Mouse (Mus musculus) retina, postnatal 7 days (tissue): ENCODE measurements around the gene Zfp36l2.

Experiments
- DNase-seq: peaks from one replicate; pipeline ENCODE4 v3.0.0-alpha.2; 2012; ENCODE audit warnings: low read depth, low spot score

Zfp36l2 gene

DNA sequence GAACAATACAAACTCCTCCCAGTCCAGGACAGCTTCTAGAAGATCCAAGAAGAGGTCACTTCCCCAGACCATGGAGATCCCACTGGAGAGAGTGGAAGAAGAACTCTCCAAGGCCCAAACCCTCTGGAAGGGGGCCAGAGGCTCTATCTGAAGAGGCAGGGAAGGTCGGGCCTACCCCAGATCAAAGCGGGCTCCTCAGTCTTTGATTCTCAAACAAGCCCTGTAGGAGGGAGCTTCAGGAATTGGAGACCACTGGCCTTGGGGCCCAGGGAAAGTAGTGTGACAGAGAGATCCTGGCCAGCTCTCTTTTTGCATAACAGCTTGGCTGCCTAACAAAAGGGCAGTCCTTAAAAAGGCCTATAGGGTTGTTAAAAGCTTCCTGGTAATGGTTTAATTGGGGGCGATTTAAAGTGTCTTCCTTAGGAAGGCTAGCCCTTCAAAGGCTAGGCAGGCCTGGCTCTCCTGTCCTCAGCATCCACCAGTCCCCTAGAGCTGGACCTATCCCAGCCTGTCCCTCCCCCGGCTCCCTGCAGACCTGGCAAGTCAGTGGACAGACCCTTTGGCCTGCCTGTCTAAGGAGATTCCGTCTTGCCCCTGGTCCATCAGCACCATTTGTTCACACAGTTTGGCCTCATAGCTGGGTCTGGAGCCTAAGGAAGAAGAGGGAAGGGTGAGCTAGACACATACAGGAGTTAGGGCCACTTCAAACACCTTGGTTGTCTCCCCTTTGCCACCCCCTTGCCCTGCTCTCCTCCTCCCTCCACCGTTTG, 35.4 kb downstream of the Zfp36l2 start:
- no peak for DNase-seq

DNA sequence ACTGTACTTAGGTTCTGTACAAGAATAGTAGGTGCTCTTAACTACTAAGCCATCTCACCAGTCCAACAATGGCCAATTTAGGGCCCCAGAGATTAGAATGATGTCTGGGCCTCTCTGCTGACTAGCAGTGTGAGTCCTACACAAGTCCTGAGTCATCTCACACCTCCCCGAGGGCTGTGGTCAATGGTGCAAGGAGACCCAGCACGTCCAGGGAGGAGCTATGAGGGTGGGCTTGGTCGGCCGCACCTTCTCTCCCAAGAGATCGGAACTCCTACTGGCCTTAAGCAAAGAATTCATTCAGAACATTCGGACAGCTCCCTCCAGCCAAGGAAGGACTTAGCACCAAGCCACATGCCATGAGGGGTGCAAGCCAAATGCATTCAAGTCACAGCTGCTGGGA, 36.4 kb downstream of the Zfp36l2 start:
- DNase-seq, result no peak

DNA sequence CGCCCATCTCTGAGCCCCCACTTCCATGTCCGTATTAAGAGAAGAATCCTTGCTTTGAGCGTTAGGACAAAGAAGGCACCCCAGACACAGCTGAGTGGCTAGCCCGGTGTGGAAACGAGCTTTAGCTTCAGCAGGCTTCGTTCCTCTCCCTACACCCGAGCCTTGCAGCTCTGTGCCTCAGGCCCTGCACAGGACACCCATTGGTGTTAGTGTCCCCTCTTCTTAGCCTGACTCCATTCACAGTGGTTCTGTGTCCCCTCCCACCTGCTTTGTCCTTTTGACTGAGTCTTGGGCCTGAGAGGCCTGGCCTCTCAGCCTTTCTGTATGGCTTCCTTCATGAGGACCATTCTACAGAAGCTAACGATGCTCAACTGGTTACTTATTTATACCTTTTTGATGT, 37.5 kb downstream of the Zfp36l2 start:
- DNase-seq, result no peak

DNA sequence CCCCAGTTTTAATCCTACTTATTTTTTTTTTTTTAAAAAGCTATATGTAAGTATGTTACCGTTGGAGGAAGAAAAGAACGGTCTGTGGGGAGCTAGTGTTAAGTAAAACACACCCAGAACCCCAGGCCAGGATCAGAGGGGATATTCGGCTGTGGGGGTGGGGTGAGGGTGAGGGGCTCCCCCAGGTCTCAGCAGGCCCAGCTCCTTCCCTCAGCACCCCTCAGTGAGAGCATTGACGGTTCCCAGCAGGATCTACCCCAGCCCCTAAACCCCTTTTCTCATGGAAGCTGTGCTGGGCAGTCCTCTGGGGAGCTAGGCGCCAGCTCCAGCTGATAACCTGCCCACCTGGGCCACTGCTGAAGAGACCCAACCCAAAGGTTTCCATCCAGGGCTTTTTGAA, 38.2 kb downstream of the Zfp36l2 start:
- no peak for DNase-seq

DNA sequence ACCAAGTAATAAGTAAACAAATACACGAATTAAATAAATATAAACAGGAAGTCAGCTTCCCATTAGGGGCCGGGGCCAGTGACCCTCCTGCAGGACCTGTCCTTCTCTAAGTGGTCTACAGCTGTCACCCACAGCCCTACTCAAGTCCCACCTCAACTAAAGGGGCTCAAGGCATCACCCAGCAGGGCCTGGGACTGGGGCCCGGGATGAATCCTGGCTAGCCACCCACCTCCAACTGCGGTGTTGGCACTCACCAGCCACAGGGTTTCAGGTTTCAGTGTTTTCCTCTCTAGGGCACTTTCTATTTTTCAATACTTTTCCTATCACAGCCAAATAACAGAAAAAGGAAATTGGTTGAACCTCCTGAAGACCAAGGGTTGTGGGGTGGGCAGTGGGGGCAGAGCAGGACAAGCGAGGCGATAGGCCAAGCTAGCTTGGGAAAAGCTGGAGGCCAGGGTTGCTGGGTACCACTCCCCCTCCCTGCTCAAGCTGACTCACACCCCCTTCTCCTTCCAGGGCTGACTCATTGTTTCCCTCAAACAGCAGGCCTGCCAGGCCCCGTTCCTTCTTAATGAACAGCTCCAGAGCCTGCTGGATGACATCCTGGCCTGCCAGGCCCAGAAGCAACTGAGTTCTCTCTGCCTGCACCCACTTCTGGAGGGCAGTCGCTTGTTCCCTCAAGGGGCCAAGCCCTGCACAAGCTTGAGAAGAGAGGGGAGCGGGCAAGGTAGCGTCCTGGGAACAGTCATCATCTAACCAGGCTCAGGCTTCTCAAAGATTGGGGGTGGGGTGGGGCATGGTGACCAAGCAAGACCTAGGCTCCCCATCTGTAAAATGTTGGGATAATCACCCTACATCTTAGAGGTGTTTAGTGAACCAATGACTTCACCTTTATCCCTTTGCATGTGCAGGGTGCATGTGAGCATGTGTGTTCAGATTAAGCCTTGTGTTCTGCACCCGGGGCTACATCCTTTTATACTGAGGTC, 39.0 kb downstream of the Zfp36l2 start:
- no peak for DNase-seq

DNA sequence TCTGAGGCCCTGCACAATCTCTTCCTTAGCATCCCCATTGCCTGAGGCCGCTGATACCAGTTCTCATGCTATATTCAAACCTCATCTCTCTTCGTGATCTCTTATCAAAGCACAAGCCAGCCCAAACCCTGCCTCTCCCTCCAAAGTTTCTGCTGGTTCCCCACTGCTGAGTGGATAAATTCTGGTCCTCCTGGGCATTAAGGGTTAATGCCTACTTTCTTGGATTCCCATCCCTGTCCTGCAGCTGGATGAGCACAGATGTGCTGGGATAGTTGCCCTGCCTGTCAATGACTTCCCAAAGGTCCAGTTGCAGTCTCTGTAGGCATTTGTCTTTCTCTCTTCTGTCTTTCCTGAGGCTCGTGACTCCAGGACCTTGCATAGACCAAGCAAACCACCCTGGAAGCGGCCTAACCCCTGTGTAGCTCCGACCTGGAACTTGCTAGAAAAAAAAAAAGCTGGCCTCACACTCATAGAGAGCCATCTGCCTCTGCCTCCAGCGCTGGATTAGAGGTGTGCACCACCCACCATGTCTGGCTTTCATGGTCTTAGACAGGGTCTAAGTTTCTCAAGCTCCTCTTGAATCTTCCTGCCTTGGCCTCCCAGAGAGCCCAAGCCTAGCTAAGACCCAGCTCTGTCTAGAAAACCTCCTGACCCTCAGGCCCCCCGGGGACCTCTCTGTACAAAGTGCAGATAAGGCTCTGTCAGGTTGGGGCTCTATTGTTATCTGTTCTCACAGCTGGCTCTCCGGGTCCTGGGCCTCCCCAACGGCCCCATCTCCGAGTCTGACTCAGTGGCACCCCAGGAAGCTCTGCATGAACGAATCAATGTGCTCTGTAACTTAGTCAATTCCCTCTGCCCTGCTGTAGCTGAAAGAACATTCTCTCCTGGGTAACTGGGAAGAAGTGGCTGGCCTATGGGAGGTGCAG, 40.3 kb downstream of the Zfp36l2 start:
- DNase-seq, result no peak

DNA sequence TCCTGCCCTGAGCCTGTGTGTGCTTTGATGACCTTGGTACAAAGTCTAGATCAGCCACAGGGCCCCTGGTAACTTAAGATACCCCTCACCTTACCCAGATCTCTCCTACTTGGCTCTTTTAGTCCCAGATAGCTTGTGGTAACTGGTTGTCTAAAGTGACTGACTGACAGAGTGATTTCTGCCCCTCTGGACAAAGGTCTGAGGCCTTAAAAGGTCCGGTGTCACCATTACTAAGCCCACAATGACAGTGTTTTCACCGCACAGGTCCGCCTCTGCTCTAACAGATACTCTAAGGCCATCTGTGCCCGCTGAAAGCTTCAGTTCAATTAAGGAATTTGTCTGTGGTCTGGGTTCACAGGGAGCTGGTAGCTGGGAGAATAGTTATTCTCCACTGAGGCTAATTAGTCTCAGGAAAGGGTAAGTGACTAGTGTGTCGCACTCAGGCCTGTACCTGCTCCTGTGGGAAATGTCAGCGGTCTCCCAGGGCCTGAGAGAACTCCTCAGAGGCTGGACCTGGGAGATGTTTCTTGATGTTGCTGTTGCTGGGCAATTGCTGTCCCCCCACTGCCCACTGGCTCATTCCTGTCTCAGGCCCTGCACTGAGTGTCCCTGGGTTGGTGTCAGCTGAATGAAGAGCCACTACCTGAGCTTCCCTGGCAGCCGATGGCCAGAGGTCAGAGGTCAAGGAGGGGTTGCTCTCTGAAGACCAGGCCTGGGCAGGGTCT, 41.1 kb downstream of the Zfp36l2 start:
- DNase-seq, result no peak

DNA sequence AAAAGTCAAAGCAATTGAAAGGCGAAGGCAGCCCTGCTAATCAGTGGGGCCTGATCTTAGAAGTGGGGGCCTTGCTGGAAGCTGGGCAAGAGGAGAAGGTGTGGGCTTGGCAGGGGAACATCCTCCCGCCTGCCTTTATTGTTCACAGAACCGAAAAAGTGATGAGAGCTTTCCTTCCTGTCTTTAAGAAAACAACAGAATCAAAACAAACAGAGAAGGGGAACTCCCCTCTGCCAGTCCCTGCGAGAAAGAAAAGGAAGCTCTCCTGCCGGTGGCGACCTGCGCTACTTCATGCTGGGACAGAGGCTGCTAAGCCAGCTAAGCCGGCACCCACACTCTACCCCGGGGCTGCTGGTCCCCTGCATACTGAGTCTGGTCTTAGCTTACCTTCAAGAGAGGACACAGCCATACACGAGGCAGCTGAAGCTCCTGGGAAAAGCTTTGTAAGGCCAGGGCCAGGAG, 41.9 kb downstream of the Zfp36l2 start:
- no peak for DNase-seq

DNA sequence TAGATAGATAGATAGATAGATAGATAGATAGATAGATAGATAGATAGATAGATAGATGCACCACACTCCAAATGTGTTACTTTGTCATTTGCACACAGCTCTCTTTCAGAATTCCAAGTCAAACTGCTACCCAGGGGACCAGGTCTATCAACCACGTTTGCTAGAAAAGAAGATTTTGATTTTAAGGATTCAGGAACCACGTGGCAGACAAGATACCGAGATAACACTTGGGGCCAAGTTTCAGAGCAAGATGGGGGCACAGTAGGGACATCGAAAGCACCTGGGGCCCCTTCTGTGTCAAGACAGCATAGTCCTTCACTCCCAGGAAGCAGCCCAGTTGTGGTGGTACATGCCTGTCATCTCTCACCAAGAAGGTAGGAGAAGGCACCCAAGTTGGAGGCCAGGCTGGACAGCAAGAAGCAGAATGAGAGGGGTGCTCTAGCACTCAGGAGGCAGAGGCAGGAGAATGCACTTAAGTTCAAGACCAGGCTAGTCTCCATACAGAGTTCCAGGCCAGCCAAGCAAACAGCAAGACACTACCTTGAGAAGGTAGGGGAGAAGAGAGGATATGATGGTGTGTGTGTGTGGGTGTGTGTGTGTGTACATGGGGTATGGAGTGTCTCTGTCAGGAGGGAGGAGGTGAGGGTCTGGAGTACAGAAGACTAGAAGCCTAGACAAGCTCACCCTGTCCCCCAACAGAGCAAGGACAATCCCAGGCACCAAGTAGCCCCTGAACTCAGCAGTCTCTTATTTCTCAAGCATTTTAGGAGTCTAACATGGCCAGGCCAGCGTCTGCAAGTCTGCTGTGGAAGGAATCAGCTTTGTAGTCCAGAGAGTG, 42.8 kb downstream of the Zfp36l2 start:
- DNase-seq, result no peak

DNA sequence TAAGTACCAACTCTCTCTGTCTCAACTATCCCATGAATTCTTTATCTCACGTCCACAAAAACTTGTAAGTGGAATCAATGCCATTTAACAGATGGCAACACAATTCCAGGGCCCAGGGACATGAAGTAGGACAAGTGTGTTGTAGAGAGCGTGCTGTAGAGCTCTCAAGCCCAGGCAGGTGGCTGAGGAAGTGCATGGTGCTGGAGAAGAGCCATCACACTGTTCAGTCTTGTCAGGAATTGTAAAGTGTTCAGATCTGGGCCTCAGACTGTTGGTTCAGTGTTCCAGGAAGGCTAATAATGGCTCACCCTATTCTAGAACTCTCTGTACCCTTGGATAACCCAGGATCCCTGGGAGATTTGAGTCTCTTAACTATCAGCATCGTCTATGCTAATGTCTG, 43.6 kb downstream of the Zfp36l2 start:
- DNase-seq, result no peak

DNA sequence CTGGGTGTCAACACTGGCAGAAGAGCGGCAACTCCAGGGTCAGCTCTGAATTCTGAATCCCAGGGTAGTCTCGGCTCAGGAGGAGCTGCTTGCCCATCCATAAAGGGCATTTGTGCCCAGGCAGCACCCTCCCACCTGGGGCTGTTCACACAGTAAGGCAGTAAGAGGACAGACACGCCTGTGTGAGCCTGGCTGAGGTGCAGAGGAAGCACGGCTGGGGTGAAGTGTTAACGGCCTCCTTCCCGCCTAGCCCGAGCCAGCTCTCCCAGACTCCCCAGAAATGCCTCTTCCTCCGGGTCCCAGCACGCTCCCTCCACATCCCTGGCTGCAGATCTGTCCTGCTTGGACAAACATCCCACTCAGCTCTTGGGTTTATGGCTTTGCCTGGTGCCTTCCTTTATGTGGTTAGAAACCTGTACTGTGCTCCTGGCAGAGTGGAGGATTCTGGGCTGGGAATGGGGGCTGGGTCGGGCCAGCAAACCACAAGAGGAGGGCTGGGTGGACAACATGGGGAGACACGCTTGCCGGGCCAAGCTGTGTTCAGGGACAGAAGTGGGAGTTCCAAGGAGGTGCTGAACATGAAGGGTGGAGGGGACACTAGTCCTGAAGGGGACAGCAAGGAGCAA, 44.4 kb downstream of the Zfp36l2 start:
- DNase-seq, result no peak

DNA sequence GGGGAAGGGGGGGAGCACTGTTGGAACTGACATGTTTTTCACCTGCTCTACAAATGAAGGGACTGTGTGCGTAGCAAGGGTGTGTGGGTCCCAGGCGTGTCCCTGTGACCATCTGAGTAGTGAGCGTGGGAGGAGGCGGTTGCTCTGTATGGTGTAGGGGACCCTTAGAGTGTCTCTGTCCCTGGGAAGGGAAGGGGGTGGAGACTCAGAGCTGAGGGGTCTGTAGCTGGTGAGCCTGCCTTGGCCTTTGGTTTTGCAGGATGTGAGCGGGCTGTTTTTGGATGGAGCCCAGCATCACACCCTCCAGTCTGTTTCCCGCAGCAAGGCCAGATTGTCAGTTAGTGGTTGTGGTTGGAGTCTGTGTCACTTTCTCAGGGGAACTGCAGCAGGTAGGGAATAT, 46.1 kb downstream of the Zfp36l2 start:
- DNase-seq, result no peak

DNA sequence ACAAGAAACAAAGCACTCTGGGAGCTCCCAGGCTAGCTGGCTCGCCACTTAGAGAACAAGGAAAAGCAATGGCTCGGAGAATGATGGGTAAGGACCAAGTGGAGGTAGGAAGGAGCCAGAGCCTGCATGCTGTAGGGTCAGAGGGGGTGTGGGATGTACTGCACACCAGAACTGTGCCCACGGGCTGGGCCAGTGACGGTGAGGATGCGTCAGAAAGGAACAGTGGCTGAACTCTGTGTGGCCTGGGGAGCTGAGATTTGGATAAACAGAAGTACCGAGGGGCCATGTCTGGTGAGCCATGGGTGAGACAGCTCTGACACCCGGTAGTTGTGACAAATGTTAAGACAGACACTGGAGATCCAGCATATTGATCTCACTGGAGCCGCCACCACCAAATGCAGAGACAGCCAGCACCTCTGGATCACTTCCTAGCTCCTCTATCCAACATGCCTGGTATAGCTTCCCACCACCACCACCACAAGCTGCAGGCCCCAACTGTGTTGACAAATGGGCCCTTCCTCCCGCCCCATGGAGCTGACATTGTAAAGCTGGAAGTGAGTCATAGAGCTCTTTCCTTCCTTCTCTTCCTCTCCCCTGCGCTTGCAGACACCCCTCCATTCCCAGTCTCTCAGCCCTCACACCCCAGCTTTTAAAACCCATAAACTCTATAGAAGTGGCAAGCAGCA, 46.8 kb downstream of the Zfp36l2 start:
- no peak for DNase-seq

DNA sequence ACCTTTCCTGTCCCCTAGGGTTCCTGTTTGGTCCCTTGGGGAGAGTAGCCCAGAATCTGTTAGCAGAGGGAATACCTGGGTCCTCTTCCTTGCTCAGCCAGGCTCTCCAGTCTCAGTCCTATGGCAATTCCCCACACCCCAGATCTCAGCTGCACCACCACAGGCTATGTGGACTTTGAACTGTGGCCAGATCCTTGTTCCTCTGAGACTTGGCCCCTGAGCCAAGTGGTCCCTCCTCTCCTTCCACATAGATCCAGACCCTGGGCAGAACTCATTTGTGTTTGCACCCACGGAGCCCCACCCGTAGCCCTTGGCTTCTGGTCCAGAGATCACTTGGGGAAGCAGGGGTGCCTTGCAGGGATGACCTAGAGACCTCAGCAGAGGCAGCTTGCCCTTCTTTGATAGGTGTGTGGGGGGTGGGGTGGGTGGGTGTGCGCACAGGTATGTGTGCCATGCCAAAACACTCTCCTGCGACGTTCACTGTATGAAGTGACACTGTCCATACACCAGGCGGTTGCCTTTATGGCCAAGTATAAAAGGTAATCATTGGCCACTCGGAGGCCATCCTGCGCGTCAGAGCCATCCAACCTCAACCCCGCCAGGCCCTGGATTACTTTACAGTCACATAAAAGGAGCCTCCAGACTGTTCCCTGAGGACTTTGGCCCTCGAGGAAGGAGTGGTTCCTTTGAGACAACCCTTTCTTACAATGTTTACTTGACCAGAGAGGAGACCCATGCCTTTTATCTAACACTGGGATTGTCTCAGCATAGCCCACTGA, 50.2 kb downstream of the Zfp36l2 start:
- no peak for DNase-seq

DNA sequence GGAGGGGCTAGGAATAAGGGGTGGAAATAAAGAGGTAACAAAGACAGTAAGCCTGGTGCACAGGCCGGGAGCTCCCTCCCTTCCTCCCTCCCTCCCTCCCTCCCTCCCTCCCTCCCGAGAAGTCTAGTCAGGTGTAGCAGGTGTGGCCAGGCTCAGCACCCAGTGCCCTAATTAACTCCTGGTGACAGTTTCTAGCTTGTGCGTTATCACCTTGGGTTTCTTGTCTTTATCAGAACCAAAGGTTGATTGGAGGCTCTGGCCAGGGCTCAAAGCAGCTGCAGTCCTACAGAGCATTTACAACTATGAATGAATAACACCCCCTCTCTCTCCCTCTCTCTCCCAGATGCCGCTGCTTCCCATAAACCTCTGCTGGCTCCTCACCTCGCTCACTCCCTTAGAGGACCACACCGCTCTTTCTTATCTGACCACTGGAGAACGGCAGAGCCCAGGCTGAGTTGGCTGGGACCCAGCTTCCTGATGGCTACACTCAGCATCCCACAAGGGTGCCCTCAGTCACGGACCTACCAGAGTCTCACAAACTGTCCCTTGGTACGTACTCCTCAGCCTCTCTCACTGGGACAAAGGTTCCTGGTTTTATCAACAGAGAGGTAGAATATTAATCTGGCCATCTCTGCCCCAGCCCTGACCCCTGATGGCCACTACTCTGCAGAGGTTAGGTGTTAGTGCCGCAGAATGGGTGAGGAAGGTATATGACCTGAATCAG, 50.9 kb downstream of the Zfp36l2 start:
- DNase-seq, result no peak

DNA sequence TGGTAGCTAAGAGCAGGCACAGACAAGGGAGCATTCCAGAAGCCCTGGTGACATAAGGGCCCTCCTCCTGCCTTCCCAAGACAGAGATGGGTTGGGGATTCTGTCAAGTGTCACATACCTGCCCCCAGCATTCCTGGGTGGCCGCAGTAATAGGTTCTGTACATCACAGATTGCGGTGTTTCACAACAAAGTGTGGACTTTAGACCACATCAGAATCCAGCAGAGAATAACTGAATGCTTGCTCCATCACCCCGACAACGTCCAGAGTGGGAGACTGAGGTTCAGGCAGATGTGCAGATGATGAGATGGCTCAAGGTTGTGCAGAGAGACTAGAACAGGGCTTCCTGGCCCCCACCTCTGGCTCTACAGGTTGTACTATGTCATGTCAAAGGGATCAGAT, 51.5 kb downstream of the Zfp36l2 start:
- no peak for DNase-seq

DNA sequence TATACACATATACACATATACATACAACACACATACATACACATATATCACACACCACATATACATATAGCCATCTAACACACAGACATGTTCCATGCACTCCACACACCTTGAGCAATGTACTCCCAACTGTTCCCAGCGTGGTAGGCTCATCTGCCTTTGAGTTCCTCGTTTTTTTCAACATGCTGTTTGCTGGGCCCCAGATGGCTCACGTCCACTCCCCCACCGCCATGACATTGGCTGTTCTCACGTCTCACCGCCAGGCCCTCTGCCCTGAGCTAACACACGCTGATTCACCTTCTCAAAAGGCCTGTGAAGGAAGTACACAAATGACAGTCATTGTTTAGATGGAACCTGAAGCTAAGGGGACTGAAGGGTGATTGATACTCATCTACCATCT, 52.5 kb downstream of the Zfp36l2 start:
- DNase-seq, result no peak
